Mouse (Mus musculus) heart, embryonic 14.5 days (tissue): ENCODE data around the gene Col6a4. TPM values are rescaled to one million over a fixed set of nuclear protein-coding genes. Genes with fewer than 3 reads are reported as not detected.

Experiments used
- ATAC-seq: fragments of 200-750 bp; cut with Nextera tagmentation; 2 replicates; pipeline ENCODE4 v1.8.0; 2017; ENCODE audit warnings: low read depth, moderate TSS enrichment; ENCODE audit not compliant: insufficient number of reproducible peaks, insufficient read depth, low FRiP score
- H3K27ac ChIP-seq, 2 experiments: fragments of 200-500 bp in 1 of 2; fragments of 300-500 bp in 1 of 2; sonication (generic) in 1 of 2; replicated peaks in 1 of 2; 2 replicates each; pipeline ENCODE4 v1.5.1; 2012 to 2014; ENCODE audit warnings: low read depth in 2 of 2, low read length in 2 of 2, control low read depth in 1 of 2, mild to moderate bottlenecking in 1 of 2, mixed read lengths in 1 of 2; ENCODE audit not compliant: control insufficient read depth in 1 of 2, insufficient read depth in 1 of 2
- H3K27me3 ChIP-seq: fragments of 300-500 bp; sonication (generic); 2 replicates; pipeline ENCODE4 v1.6.1; 2014; ENCODE audit warnings: mild to moderate bottlenecking, low read length, control low read depth; ENCODE audit not compliant: control insufficient read depth, insufficient read depth
- H3K36me3 ChIP-seq: fragments of 300-500 bp; sonication (generic); 2 replicates; pipeline ENCODE4 v1.6.1; 2014; ENCODE audit warnings: mild to moderate bottlenecking, control low read depth, low read length, mixed read lengths; ENCODE audit not compliant: control insufficient read depth, insufficient read depth
- H3K4me1 ChIP-seq, 2 experiments: fragments of 200-500 bp in 1 of 2; fragments of 300-500 bp in 1 of 2; sonication (generic) in 1 of 2; 2 replicates each; pipeline ENCODE4 v1.6.1; 2012 to 2014; ENCODE audit warnings: low read length in 2 of 2, control low read depth in 1 of 2, mixed read lengths in 1 of 2; ENCODE audit not compliant: control insufficient read depth in 2 of 2, insufficient read depth in 2 of 2
- H3K4me2 ChIP-seq: fragments of 300-500 bp; sonication (generic); 2 replicates; pipeline ENCODE4 v1.6.1; 2014; ENCODE audit warnings: mild to moderate bottlenecking, low read length
- H3K4me3 ChIP-seq, 2 experiments: fragments of 200-500 bp in 1 of 2; fragments of 300-500 bp in 1 of 2; sonication (generic) in 1 of 2; 2 replicates each; pipeline ENCODE4 v1.5.1; 2012 to 2014; ENCODE audit warnings: low read length in 2 of 2, mild to moderate bottlenecking in 2 of 2, control low read depth in 1 of 2, low read depth in 1 of 2, moderate library complexity in 1 of 2; ENCODE audit not compliant: control insufficient read depth in 1 of 2, insufficient read depth in 1 of 2
- H3K9ac ChIP-seq: fragments of 300-500 bp; sonication (generic); 2 replicates; pipeline ENCODE4 v1.6.1; 2014; ENCODE audit warnings: mild to moderate bottlenecking, low read length
- H3K9me3 ChIP-seq: fragments of 300-500 bp; sonication (generic); 2 replicates; pipeline ENCODE4 v1.6.1; 2016; ENCODE audit warnings: low read length, control low read depth; ENCODE audit not compliant: control insufficient read depth
- WGBS: fragments of 180-500 bp; shearing (Covaris S2); extraction: QIAGEN DNeasy Blood & Tissue Kit; methylation state at CpG from one replicate; pipeline ENCODE4 v1.1.7; 2014; 5-methylcytosine and 5-hydroxymethylcytosine counted together
- polyA plus RNA-seq: library from polyadenylated mRNA; unstranded; fragments of >200 nt; fragmentation: Nextera tagmentation; extraction: Ambion mirVana; gene quantifications from 2 replicates; pipeline ENCODE4 v1.2.1, GENCODE M21; 2014

The Col6a4 gene
- polyA plus RNA-seq: 0.16 TPM in 1 of 2 replicates, not detected in the other

GRCm38 (mm10) chr9:106096683-106097082 is at the start of gene Col6a4:
Gene Col6a4, minus strand, starts transcription at chr9:106096783.
- Histone ChIP-seq H3K4me2 (no peak within 1 kb of the TSS), H3K9me3 (no peaks in the 10 kb centered on the region), H3K4me1 (no peaks in the 10 kb centered on the region; a peak in 1 of 4 replicates), H3K36me3 (no peaks in the 10 kb centered on the region), H3K9ac (no peak within 1 kb of the TSS), H3K27me3 (0 out of 2 replicates have a peak, but pooled peaks cover 5% of the 10 kb centered on the region), H3K4me3 (no peak within 1 kb of the TSS), H3K27ac (no peak within 1 kb of the TSS)
- WGBS: 58% methylated on average over 7 of the region's 7 CpGs
- ATAC-seq: no peak

GRCm38 (mm10) chr9:106145582-106145981 is 49.0 kb upstream of the Col6a4 start:
- Histone ChIP-seq H3K9me3 (no peaks in the 10 kb centered on the region), H3K36me3 (no peaks in the 10 kb centered on the region), H3K4me3 (no peak overlapping the region), H3K27me3 (peaks cover 60% of the 10 kb centered on the region), H3K9ac (no peak overlapping the region), H3K27ac (no peak overlapping the region), H3K4me2 (no peak overlapping the region), H3K4me1 (peaks cover 0 to 7% of the 10 kb centered on the region in 2 experiments; a peak in 1 of 4 replicates)
- 65% methylated on average over 2 of the region's 2 CpGs for WGBS
- no peak for ATAC-seq

- H3K36me3 ChIP-seq: no peaks in the 10 kb centered on the region
- no peak overlapping the region for H3K4me2 ChIP-seq
- peaks cover 46% of the 10 kb centered on the region for H3K27me3 ChIP-seq
- no peak overlapping the region for H3K9ac ChIP-seq
- peaks cover 0 to 7% of the 10 kb centered on the region in 2 experiments; a peak in 1 of 4 replicates for H3K4me1 ChIP-seq
- H3K4me3 ChIP-seq: no peak overlapping the region
- ATAC-seq: no peak
- 83% methylated on average over 7 of the region's 7 CpGs for WGBS
- no peak overlapping the region for H3K27ac ChIP-seq
- no peaks in the 10 kb centered on the region for H3K9me3 ChIP-seq
Observed at GRCm38 (mm10) chr9:106144176-106144575, 47.6 kb upstream of the Col6a4 start.

GRCm38 (mm10) chr9:106141955-106142354 is 45.4 kb upstream of the Col6a4 start:
- Histone ChIP-seq H3K4me1 (no peaks in the 10 kb centered on the region), H3K4me3 (no peak overlapping the region), H3K9ac (no peak overlapping the region), H3K27ac (no peak overlapping the region), H3K36me3 (no peaks in the 10 kb centered on the region), H3K4me2 (no peak overlapping the region), H3K27me3 (peaks cover 23% of the 10 kb centered on the region), H3K9me3 (no peaks in the 10 kb centered on the region)
- whole genome bisulfite sequencing: 76% methylated on average over 12 of the region's 12 CpGs
- ATAC-seq: no peak

GRCm38 (mm10) chr9:106139763-106140162 is 43.2 kb upstream of the Col6a4 start:
- no peaks in the 10 kb centered on the region for H3K9me3 ChIP-seq
- H3K36me3 ChIP-seq: no peaks in the 10 kb centered on the region
- WGBS: 54% methylated on average over 10 of the region's 10 CpGs
- no peaks in the 10 kb centered on the region for H3K4me1 ChIP-seq
- H3K4me3 ChIP-seq: no peak overlapping the region
- no peak for ATAC-seq
- H3K9ac ChIP-seq: no peak overlapping the region
- H3K27me3 ChIP-seq: peaks cover 9% of the 10 kb centered on the region; the same call in 1 of the 2 replicates
- H3K27ac ChIP-seq: no peak overlapping the region
- H3K4me2 ChIP-seq: no peak overlapping the region

GRCm38 (mm10) chr9:106137671-106138216 is 41.2 kb upstream of the Col6a4 start:
- H3K4me3 ChIP-seq: no peak overlapping the region
- H3K27me3 ChIP-seq: no peaks in the 10 kb centered on the region
- WGBS: 73% methylated on average over 10 of the region's 10 CpGs
- H3K4me2 ChIP-seq: no peak overlapping the region
- no peak for ATAC-seq
- H3K9ac ChIP-seq: no peak overlapping the region
- H3K27ac ChIP-seq: no peak overlapping the region
- H3K4me1 ChIP-seq: no peaks in the 10 kb centered on the region
- no peaks in the 10 kb centered on the region for H3K36me3 ChIP-seq
- no peaks in the 10 kb centered on the region for H3K9me3 ChIP-seq

- Histone ChIP-seq H3K27me3 (no peaks in the 10 kb centered on the region), H3K36me3 (no peaks in the 10 kb centered on the region), H3K4me2 (no peak overlapping the region), H3K4me3 (no peak overlapping the region), H3K27ac (no peak overlapping the region), H3K4me1 (no peaks in the 10 kb centered on the region), H3K9me3 (no peaks in the 10 kb centered on the region), H3K9ac (no peak overlapping the region)
- no peak for ATAC-seq
- WGBS: 72% methylated on average over 7 of the region's 7 CpGs
Observed at GRCm38 (mm10) chr9:106130250-106130649, 33.7 kb upstream of the Col6a4 start.

- no peak overlapping the region for H3K4me3 ChIP-seq
- no peaks in the 10 kb centered on the region for H3K36me3 ChIP-seq
- H3K9me3 ChIP-seq: no peaks in the 10 kb centered on the region
- no peaks in the 10 kb centered on the region for H3K27me3 ChIP-seq
- no peak overlapping the region for H3K4me2 ChIP-seq
- WGBS: 53% methylated on average over 2 of the region's 2 CpGs
- no peak overlapping the region for H3K9ac ChIP-seq
- no peak overlapping the region for H3K27ac ChIP-seq
- no peaks in the 10 kb centered on the region for H3K4me1 ChIP-seq
- no peak for ATAC-seq
Observed at GRCm38 (mm10) chr9:106129072-106129471, 32.5 kb upstream of the Col6a4 start.
